Mouse (Mus musculus): ENCODE data around the gene H1f0. TPM values are rescaled to one million over a fixed set of nuclear protein-coding genes. Genes with fewer than 3 reads are reported as not detected.

Gene H1f0
- polyA plus RNA-seq, 1 experiment from 2014 or later = 315 TPM

GRCm38 (mm10) chr15:79040501-79041416 lies 12.5 kb downstream of the H1f0 start:
- ATAC-seq (replicated peaks; ENCODE audit: extremely low read depth, insufficient read depth, low FRiP score) = no peak
- H3K27ac ChIP-seq (ENCODE audit: low read length) = no peak overlapping the region
- no peaks in the 10 kb centered on the region for H3K36me3 ChIP-seq (ENCODE audit: control insufficient read depth, insufficient read depth)
- no peaks in the 10 kb centered on the region for H3K9me3 ChIP-seq (replicated peaks; ENCODE audit: control insufficient read depth, low read length)
- H3K4me2 ChIP-seq (ENCODE audit: low read depth, low read length) = peak overlapping the region; percentile 44
- H3K4me3 ChIP-seq (ENCODE audit: low read length) = peak overlapping the region; percentile 22
- peaks cover 41% of the 10 kb centered on the region for H3K27me3 ChIP-seq (ENCODE audit: control insufficient read depth, insufficient read depth, low read length)
- H3K9ac ChIP-seq (ENCODE audit: low read length) = peak overlapping the region; percentile 31; the same call in 1 of the 2 replicates
- WGBS = 19% methylated on average over 24 of the region's 24 CpGs
- peaks cover 20% of the 10 kb centered on the region for H3K4me1 ChIP-seq (ENCODE audit: control insufficient read depth, insufficient read depth, low read length)

- 71% methylated on average over 6 of the region's 6 CpGs for WGBS
- Histone ChIP-seq H3K4me3 (ENCODE audit: low read length) (peak within 1 kb of the TSS; percentile 63), H3K4me2 (ENCODE audit: low read depth, low read length) (peak within 1 kb of the TSS; percentile 95), H3K36me3 (ENCODE audit: control insufficient read depth, insufficient read depth) (no peaks in the 10 kb centered on the region), H3K9me3 (replicated peaks; ENCODE audit: control insufficient read depth, low read length) (no peaks in the 10 kb centered on the region), H3K9ac (ENCODE audit: low read length) (peak within 1 kb of the TSS; percentile 62), H3K4me1 (ENCODE audit: control insufficient read depth, insufficient read depth, low read length) (peaks cover 20% of the 10 kb centered on the region), H3K27ac (ENCODE audit: low read length) (no peak within 1 kb of the TSS), H3K27me3 (ENCODE audit: control insufficient read depth, insufficient read depth, low read length) (peaks cover 41% of the 10 kb centered on the region)
- no peak for ATAC-seq (replicated peaks; ENCODE audit: extremely low read depth, insufficient read depth, low FRiP score)
Observed at GRCm38 (mm10) chr15:79041585-79041984, 13.3 kb downstream of the H1f0 start, which contains the start of gene Galr3. TSS of gene Galr3 (plus strand) at chr15:79041885.

DNA sequence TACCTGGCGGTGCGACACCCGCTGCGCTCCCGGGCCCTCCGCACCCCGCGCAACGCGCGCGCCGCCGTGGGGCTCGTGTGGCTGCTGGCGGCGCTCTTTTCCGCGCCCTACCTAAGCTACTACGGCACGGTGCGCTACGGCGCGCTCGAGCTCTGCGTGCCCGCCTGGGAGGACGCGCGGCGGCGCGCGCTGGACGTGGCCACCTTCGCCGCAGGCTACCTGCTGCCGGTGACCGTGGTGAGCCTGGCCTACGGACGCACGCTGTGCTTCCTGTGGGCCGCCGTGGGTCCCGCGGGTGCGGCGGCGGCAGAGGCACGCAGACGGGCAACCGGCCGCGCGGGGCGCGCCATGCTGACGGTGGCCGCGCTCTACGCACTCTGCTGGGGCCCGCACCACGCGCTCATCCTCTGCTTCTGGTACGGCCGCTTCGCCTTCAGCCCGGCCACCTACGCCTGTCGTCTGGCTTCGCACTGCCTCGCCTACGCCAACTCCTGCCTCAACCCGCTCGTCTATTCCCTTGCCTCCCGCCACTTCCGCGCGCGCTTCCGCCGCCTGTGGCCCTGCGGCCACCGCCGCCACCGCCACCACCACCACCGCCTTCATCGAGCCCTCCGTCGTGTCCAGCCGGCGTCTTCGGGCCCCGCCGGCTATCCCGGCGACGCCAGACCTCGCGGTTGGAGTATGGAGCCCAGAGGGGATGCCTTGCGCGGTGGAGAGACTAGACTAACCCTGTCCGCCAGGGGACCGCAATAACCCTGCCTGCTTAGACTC lies 14.7 kb downstream of the H1f0 start:
- H3K9ac ChIP-seq (ENCODE audit: low read length) = peak overlapping the region; percentile 62
- no peak overlapping the region for H3K27ac ChIP-seq (ENCODE audit: low read length)
- H3K9me3 ChIP-seq (replicated peaks; ENCODE audit: control insufficient read depth, low read length) = no peaks in the 10 kb centered on the region
- H3K4me3 ChIP-seq (ENCODE audit: low read length) = peak overlapping the region; percentile 63
- H3K4me1 ChIP-seq (ENCODE audit: control insufficient read depth, insufficient read depth, low read length) = peaks cover 19% of the 10 kb centered on the region
- peak overlapping the region; percentile 95 for H3K4me2 ChIP-seq (ENCODE audit: low read depth, low read length)
- under 1% methylated on average over 105 of the region's 105 CpGs for WGBS
- H3K27me3 ChIP-seq (ENCODE audit: control insufficient read depth, insufficient read depth, low read length) = peaks cover 42% of the 10 kb centered on the region
- no peak for ATAC-seq (replicated peaks; ENCODE audit: extremely low read depth, insufficient read depth, low FRiP score)
- no peaks in the 10 kb centered on the region for H3K36me3 ChIP-seq (ENCODE audit: control insufficient read depth, insufficient read depth)

DNA sequence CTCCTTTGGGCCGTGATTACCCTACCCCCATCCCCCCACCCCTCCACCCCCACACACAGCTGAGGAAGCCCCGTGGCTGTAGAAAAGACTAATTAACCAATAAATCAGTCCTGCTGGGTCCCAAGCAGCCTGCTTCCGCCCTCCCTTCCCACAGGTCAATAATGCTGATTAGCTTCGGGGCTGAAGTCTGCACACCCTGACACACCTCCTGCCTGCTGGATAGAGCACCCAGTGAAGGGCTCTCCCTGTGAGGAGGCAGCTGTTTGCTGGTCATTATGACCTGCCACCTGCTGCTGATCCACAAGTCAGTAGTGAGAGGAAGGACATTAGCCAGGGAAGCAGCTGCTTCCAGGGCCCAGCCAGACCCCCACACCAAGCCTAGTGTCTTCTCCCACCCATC lies 16.6 kb downstream of the H1f0 start:
- H3K4me2 ChIP-seq (ENCODE audit: low read depth, low read length) = no peak overlapping the region
- no peak overlapping the region for H3K27ac ChIP-seq (ENCODE audit: low read length)
- no peaks in the 10 kb centered on the region for H3K9me3 ChIP-seq (replicated peaks; ENCODE audit: control insufficient read depth, low read length)
- peaks cover 39% of the 10 kb centered on the region for H3K27me3 ChIP-seq (ENCODE audit: control insufficient read depth, insufficient read depth, low read length)
- H3K9ac ChIP-seq (ENCODE audit: low read length) = no peak overlapping the region
- peaks cover 16% of the 10 kb centered on the region for H3K4me1 ChIP-seq (ENCODE audit: control insufficient read depth, insufficient read depth, low read length)
- no peaks in the 10 kb centered on the region for H3K36me3 ChIP-seq (ENCODE audit: control insufficient read depth, insufficient read depth)
- WGBS = 41% methylated on average over 4 of the region's 4 CpGs
- H3K4me3 ChIP-seq (ENCODE audit: low read length) = no peak overlapping the region
- no peak for ATAC-seq (replicated peaks; ENCODE audit: extremely low read depth, insufficient read depth, low FRiP score)

GRCm38 (mm10) chr15:79048186-79048585 lies 19.9 kb downstream of the H1f0 start:
- no peak for ATAC-seq (replicated peaks; ENCODE audit: extremely low read depth, insufficient read depth, low FRiP score)

DNA sequence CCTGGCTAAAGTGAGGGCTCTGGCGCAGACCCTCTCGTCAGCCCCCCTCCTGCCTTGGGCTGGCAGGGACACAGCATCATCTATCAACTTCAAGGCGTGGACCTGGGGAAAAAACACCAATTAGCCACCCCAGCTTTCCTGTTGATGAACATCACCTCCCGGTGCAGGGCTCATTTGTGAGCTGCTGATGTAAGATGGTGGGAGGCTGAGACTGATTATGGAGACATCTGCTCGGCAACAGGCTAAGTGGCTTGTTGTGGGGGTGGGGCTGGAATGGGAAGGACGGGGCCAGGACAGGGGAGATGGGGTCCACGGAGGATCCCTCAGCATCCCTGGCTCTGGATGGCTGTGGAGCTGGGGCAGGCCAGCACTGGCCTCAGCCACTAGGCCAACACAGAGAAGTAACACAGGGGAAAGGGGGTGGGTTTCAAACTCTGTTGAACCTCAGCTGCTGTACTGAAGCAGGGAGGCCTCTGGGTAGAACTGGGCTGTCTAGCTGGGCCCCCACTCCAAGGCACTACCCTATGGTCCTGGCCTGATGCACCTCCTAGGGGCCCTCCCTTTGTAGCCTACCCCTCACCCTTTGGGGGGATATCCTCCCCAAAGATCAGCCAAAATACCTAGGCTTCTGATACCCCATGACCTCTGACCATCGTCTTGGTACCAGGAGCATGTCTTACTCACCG lies 22.1 kb downstream of the H1f0 start:
- Histone ChIP-seq H3K36me3 (ENCODE audit: control insufficient read depth, insufficient read depth) (peaks cover 28% of the 10 kb centered on the region), H3K4me1 (ENCODE audit: control insufficient read depth, insufficient read depth, low read length) (no peaks in the 10 kb centered on the region), H3K4me3 (ENCODE audit: low read length) (no peak overlapping the region), H3K27me3 (ENCODE audit: control insufficient read depth, insufficient read depth, low read length) (0 out of 2 replicates have a peak, but pooled peaks cover 2% of the 10 kb centered on the region), H3K27ac (ENCODE audit: low read length) (no peak overlapping the region), H3K9me3 (replicated peaks; ENCODE audit: control insufficient read depth, low read length) (no peaks in the 10 kb centered on the region), H3K4me2 (ENCODE audit: low read depth, low read length) (no peak overlapping the region), H3K9ac (ENCODE audit: low read length) (no peak overlapping the region)
- 0 out of 2 replicates have a peak, but pooled peaks have one; percentile 29 for ATAC-seq (replicated peaks; ENCODE audit: extremely low read depth, insufficient read depth, low FRiP score)
- 58% methylated on average over 9 of the region's 9 CpGs for WGBS

More at GRCm38 (mm10) chr15:79048186-79048585, 19.9 kb downstream of the H1f0 start:
- no peak overlapping the region for H3K27ac ChIP-seq (ENCODE audit: low read length)
- no peak overlapping the region for H3K4me2 ChIP-seq (ENCODE audit: low read depth, low read length)
- peaks cover 8% of the 10 kb centered on the region for H3K36me3 ChIP-seq (ENCODE audit: control insufficient read depth, insufficient read depth)
- H3K9me3 ChIP-seq (replicated peaks; ENCODE audit: control insufficient read depth, low read length) = no peaks in the 10 kb centered on the region
- H3K4me1 ChIP-seq (ENCODE audit: control insufficient read depth, insufficient read depth, low read length) = no peaks in the 10 kb centered on the region
- H3K27me3 ChIP-seq (ENCODE audit: control insufficient read depth, insufficient read depth, low read length) = peaks cover 13% of the 10 kb centered on the region
- H3K4me3 ChIP-seq (ENCODE audit: low read length) = no peak overlapping the region
- WGBS = 62% methylated on average over 4 of the region's 4 CpGs
- no peak overlapping the region for H3K9ac ChIP-seq (ENCODE audit: low read length)

GRCm38 (mm10) chr15:79050964-79051363 lies 22.7 kb downstream of the H1f0 start:
- Histone ChIP-seq H3K27me3 (ENCODE audit: control insufficient read depth, insufficient read depth, low read length) (0 out of 2 replicates have a peak, but pooled peaks cover 2% of the 10 kb centered on the region), H3K4me3 (ENCODE audit: low read length) (no peak overlapping the region), H3K9me3 (replicated peaks; ENCODE audit: control insufficient read depth, low read length) (no peaks in the 10 kb centered on the region), H3K27ac (ENCODE audit: low read length) (no peak overlapping the region), H3K4me1 (ENCODE audit: control insufficient read depth, insufficient read depth, low read length) (no peaks in the 10 kb centered on the region), H3K4me2 (ENCODE audit: low read depth, low read length) (no peak overlapping the region), H3K9ac (ENCODE audit: low read length) (no peak overlapping the region), H3K36me3 (ENCODE audit: control insufficient read depth, insufficient read depth) (peaks cover 35% of the 10 kb centered on the region)
- 71% methylated on average over 2 of the region's 2 CpGs for WGBS
- no peak for ATAC-seq (replicated peaks; ENCODE audit: extremely low read depth, insufficient read depth, low FRiP score)

DNA sequence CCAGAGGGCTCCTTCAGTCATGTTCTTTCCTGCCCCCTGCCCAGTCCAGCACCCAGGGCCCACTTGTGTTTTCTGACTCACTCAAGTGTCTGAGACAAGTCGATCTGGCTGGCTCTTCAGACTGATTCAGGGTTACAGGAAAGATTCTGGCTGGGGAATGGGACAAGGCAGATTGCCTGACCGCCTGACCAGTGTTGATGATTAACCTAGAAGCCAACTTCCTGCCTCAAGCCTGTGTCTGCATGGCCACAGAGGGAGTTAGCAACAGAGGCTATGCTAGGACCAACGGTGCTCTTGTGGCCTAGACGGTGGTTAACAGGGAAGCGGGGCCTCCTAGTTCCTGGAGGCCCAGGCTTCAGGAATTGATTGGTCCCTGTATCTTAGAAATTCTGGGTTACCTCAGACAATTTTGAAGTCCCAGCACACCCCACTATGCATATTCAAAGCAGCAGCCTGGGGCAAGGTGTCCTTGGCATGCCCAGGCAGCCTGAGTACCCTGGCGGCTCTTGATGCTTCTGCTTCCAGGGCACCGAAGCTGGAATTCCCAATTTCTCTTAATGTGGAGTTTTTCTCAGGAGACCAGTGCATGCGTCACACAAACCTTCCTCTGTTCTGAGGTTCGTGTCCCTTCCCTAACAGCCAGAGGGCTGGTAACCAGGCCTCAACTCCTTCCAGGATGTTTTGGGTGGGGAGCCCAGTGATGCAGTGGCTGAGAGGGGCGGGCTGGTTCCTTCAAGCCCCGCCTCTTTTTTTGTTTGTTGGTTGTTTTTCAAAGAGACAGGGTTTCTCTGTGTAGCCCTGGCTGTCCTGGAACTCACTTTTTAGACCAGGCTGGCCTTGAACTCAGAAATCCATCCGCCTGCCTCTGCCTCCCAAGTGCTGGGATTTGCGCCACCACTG lies 23.5 kb downstream of the H1f0 start:
- Histone ChIP-seq H3K36me3 (ENCODE audit: control insufficient read depth, insufficient read depth) (peaks cover 42% of the 10 kb centered on the region), H3K4me3 (ENCODE audit: low read length) (no peak overlapping the region), H3K27me3 (ENCODE audit: control insufficient read depth, insufficient read depth, low read length) (0 out of 2 replicates have a peak, but pooled peaks cover 2% of the 10 kb centered on the region), H3K27ac (ENCODE audit: low read length) (no peak overlapping the region), H3K4me2 (ENCODE audit: low read depth, low read length) (no peak overlapping the region), H3K9me3 (replicated peaks; ENCODE audit: control insufficient read depth, low read length) (no peaks in the 10 kb centered on the region), H3K9ac (ENCODE audit: low read length) (no peak overlapping the region), H3K4me1 (ENCODE audit: control insufficient read depth, insufficient read depth, low read length) (no peaks in the 10 kb centered on the region)
- no peak for ATAC-seq (replicated peaks; ENCODE audit: extremely low read depth, insufficient read depth, low FRiP score)
- whole genome bisulfite sequencing = 68% methylated on average over 13 of the region's 13 CpGs

Measured in heart, embryonic 16.5 days (tissue).